Mouse (Mus musculus) embryonic facial prominence, embryonic 11.5 days (tissue): ENCODE data around the gene Spred2. TPM values are rescaled to one million over a fixed set of nuclear protein-coding genes. Genes with fewer than 3 reads are reported as not detected.

ENCODE experiments used
- ATAC-seq: fragments of 200-750 bp; cut with Nextera tagmentation; replicated peaks from 2 replicates; pipeline ENCODE4 v1.8.0; 2017; ENCODE audit warnings: low read depth; ENCODE audit not compliant: insufficient number of reproducible peaks, low FRiP score, low TSS enrichment
- DNase-seq: peaks from one replicate; pipeline ENCODE4 v3.0.0-alpha.2; 2015; ENCODE audit warnings: low spot score
- H3K27ac ChIP-seq: fragments of 300-500 bp; sonication (generic); replicated peaks from 2 replicates; pipeline ENCODE4 v1.5.1; 2014; ENCODE audit warnings: mild to moderate bottlenecking, low read depth, low read length, control low read depth
- H3K27me3 ChIP-seq: fragments of 300-500 bp; sonication (generic); 2 replicates; pipeline ENCODE4 v1.6.1; 2014; ENCODE audit warnings: mild to moderate bottlenecking, low read length, moderate library complexity, mixed read lengths; ENCODE audit not compliant: control insufficient read depth, insufficient read depth
- H3K36me3 ChIP-seq: fragments of 300-500 bp; sonication (generic); replicated peaks from 2 replicates; pipeline ENCODE4 v1.6.1; 2014; ENCODE audit warnings: low read depth, mild to moderate bottlenecking, low read length, moderate library complexity, mixed read lengths; ENCODE audit not compliant: control insufficient read depth, insufficient read depth
- H3K4me1 ChIP-seq: fragments of 300-500 bp; sonication (generic); 2 replicates; pipeline ENCODE4 v1.6.1; 2014; ENCODE audit warnings: low read length, mixed read lengths; ENCODE audit not compliant: control insufficient read depth, insufficient read depth
- H3K4me2 ChIP-seq: fragments of 300-500 bp; sonication (generic); 2 replicates; pipeline ENCODE4 v1.6.1; 2014; ENCODE audit warnings: low read depth, mild to moderate bottlenecking, control low read depth, low read length, moderate library complexity
- H3K4me3 ChIP-seq: fragments of 300-500 bp; sonication (generic); 2 replicates; pipeline ENCODE4 v1.5.1; 2014; ENCODE audit warnings: low read depth, low read length, control low read depth
- H3K9ac ChIP-seq: fragments of 300-500 bp; sonication (generic); replicated peaks from 2 replicates; pipeline ENCODE4 v1.6.1; 2014; ENCODE audit warnings: mild to moderate bottlenecking, control low read depth, low read length
- H3K9me3 ChIP-seq: fragments of 300-500 bp; sonication (generic); replicated peaks from 2 replicates; pipeline ENCODE4 v1.6.1; 2016; ENCODE audit warnings: mild to moderate bottlenecking, low read length, inconsistent platforms, mixed read lengths; ENCODE audit not compliant: control insufficient read depth
- WGBS: fragments of 180-500 bp; shearing (Covaris S2); extraction: QIAGEN DNeasy Blood & Tissue Kit; methylation state at CpG from one replicate; pipeline ENCODE4 v1.1.7; 2014; 5-methylcytosine and 5-hydroxymethylcytosine counted together
- polyA plus RNA-seq: library from polyadenylated mRNA; unstranded; fragments of >200 nt; fragmentation: Nextera tagmentation; extraction: Ambion mirVana; gene quantifications from 2 replicates; pipeline ENCODE4 v1.2.1, GENCODE M21; 2014

Spred2 gene
- polyA plus RNA-seq, 1 experiment from 2014 or later = 6.4 TPM

DNA sequence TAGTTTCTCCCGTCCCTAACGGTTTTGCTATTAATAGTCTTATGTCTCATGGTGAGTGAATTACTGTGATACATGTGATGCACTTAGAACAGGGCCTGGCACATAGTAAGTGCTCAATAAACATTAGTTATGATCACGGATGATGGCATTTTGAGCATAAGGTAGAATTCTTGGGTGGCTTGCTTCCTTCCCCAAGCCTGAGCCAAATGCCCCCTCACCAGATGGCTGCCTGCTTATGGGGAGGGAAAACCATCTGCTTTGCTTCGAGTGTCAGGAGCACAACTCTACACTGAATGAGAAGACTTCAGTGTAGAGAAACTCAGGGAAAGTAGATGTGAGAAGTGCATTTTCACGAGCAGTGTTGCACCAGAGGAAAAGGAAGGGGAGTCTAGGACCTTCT, 24.6 kb upstream of the Spred2 start:
- Histone ChIP-seq H3K9me3 (no peaks in the 10 kb centered on the region), H3K27me3 (no peaks in the 10 kb centered on the region), H3K27ac (no peak overlapping the region), H3K4me2 (no peak overlapping the region), H3K9ac (no peak overlapping the region), H3K4me3 (no peak overlapping the region), H3K4me1 (no peaks in the 10 kb centered on the region), H3K36me3 (no peaks in the 10 kb centered on the region)
- ATAC-seq (no peak), DNase-seq (no peak)
- WGBS = 71% methylated on average over 5 of the region's 5 CpGs

DNA sequence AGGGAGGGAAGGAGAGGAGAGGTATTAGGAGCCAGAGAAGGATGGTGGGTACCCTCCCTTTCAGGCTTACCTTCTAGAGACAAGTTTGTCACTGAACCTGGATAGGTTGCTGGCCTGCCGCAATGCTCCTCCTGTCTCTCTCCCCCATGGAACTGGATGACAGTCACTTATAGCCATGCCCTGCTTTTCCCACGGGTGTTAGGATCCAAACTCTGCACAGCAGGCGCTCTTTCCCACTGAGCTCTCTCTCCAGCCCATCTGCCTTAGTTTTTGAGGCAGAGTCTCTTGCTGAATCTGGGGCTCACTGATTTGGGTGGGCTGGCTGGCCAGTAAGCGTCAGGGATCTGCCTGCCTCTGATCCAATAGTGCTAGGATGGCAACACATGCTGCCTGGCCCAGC, 23.5 kb upstream of the Spred2 start:
- no peaks in the 10 kb centered on the region for H3K27me3 ChIP-seq
- 73% methylated on average over 4 of the region's 4 CpGs for WGBS
- no peak overlapping the region for H3K4me3 ChIP-seq
- no peak overlapping the region for H3K4me2 ChIP-seq
- H3K27ac ChIP-seq = no peak overlapping the region
- no peak for DNase-seq
- H3K36me3 ChIP-seq = no peaks in the 10 kb centered on the region
- no peak for ATAC-seq
- H3K4me1 ChIP-seq = no peaks in the 10 kb centered on the region
- H3K9me3 ChIP-seq = no peaks in the 10 kb centered on the region
- H3K9ac ChIP-seq = no peak overlapping the region

DNA sequence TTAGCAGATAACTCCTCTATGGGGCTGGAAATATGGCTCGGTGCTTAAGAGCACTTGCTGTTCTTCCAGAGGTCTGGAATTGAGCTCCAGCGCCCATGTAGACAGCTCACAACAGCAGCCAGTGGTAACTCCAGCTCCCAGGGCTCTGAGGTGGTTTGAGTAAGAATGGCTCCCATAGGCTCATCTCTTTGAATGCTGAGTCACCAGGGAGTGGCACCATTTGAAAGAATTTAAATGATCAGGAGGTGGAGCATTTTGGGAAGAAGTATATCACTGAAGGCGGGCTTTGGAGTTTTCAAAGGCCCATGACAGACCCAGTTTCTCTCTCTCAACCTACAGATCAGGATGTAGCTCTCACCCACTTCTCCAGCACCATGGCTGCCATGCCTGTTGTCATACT, 13.0 kb upstream of the Spred2 start:
- Histone ChIP-seq H3K4me1 (no peaks in the 10 kb centered on the region), H3K4me2 (no peak overlapping the region)
- 90% methylated on average over 3 of the region's 3 CpGs for WGBS

DNA sequence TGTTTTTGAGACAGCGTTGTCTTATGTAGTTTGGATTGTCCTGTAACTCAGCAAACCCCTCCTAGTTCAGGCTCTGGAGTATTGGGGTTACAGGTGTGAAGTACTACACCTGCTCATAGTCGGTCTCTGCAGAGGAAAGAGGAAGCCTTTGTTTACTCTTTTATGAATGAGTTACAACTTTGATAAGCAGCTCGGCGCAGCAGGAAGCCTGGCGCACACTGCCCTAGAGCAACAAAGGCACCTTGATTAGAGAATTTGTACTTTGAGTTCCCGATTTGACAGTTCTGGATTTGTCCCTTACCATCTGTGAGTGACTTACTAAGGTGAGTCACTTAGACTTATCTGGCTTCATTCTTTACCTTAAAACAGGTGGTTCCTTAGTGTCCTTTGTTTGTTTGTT, 12.0 kb upstream of the Spred2 start:
- Histone ChIP-seq H3K4me2 (no peak overlapping the region), H3K4me1 (no peaks in the 10 kb centered on the region), H3K4me3 (no peak overlapping the region), H3K9me3 (no peaks in the 10 kb centered on the region), H3K27me3 (no peaks in the 10 kb centered on the region), H3K27ac (no peak overlapping the region), H3K36me3 (no peaks in the 10 kb centered on the region), H3K9ac (no peak overlapping the region)
- 83% methylated on average over 6 of the region's 6 CpGs for WGBS
- ATAC-seq (no peak), DNase-seq (no peak)

More for the DNA sequence above, 13.0 kb upstream of the Spred2 start:
- Histone ChIP-seq H3K27me3 (no peaks in the 10 kb centered on the region), H3K36me3 (no peaks in the 10 kb centered on the region), H3K27ac (no peak overlapping the region), H3K4me3 (no peak overlapping the region), H3K9me3 (no peaks in the 10 kb centered on the region), H3K9ac (no peak overlapping the region)
- DNase-seq = no peak
- no peak for ATAC-seq

DNA sequence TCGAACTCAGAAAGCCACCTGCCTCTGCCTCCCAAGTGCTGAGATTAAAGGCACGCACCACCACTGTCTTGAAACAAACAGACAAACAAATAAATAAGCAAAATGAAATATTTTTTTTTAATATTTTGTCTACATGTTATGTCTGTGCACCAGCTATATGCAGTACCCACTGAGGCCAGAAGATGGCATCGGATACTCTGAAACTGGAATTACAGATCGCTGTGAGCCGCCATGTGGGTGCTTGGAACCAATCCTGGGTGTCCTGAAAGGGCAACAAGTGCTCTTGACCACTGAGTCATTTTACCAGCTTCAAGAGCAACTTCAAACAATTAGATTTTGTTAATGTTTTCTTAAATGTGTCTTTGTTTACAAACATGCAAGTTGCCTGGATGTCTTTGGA, 11.5 kb upstream of the Spred2 start:
- Histone ChIP-seq H3K4me3 (no peak overlapping the region), H3K4me1 (no peaks in the 10 kb centered on the region), H3K27me3 (no peaks in the 10 kb centered on the region; the same call in 1 of the 2 replicates), H3K27ac (no peak overlapping the region), H3K36me3 (no peaks in the 10 kb centered on the region), H3K9ac (no peak overlapping the region), H3K4me2 (no peak overlapping the region), H3K9me3 (no peaks in the 10 kb centered on the region)
- WGBS = 96% methylated on average over 5 of the region's 5 CpGs
- ATAC-seq (no peak), DNase-seq (no peak)

DNA sequence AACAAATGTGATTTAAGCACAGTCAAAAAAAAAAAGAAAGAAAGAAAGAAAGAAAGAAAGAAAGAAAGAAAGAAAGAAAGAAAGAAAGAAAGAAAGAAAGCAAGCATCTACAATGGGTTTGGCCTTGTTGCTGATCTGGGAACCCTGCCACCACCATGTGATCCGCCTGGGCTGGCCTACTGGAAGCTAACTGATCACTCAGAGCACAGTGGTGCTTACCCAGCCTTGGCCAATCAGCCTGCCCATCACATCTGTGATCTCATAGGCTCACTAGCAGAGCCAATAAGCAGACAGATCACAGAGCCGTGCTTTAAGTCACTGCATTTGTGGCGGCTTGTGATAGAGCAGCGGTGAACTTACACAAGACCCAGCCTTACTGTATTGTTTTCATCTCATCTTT, 10.4 kb upstream of the Spred2 start:
- ATAC-seq (no peak), DNase-seq (no peak)
- H3K36me3 ChIP-seq = no peaks in the 10 kb centered on the region

DNA sequence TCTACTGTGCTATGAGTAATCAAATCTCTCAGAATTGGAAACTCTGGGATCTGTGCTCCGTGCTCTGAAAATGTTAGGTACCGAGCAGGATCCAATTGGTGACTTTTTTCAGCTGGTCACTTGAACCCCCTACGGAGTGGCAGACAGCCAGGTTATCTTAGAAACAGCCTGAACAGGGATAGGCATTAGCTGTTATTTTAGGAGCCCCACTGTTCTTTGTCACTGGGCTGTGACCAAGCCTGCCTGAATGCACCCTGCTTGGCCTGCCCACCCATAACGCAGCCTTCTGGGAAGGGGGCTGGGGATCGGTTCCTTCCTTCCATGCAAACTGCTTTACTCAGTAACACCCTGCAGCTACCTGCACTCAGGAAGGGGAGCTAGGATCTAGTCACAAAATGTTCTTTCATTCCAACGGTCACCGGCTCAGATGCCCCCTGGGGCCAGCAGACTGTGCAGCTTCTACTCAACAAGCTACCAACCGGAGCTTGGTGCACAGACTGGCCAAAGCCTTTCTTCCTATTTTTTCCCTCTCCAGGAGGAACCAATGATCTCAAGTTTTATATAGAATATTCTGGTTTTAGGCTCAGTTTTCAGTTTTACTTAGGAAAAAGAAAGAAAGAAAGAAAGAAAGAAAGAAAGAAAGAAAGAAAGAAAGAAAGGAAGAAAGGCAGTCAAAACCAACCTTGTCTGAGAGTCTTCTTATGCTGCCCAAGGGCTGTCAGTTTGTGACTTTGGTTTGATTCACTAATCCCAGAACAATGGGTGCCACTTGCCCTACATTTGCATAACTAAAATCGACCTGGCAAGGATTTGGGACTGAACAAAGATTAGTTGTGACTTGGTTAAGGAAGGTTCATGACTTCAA, 6.6 kb upstream of the Spred2 start:
- WGBS = 17% methylated on average over 9 of the region's 9 CpGs
- H3K27me3 ChIP-seq = no peaks in the 10 kb centered on the region; the same call in 1 of the 2 replicates
- no peak overlapping the region for H3K4me3 ChIP-seq
- DNase-seq (no peak), ATAC-seq (no peak)
- no peaks in the 10 kb centered on the region for H3K36me3 ChIP-seq
- no peak overlapping the region for H3K4me2 ChIP-seq
- no peak overlapping the region for H3K27ac ChIP-seq
- H3K9ac ChIP-seq = no peak overlapping the region
- H3K9me3 ChIP-seq = no peaks in the 10 kb centered on the region
- peaks cover 3% of the 10 kb centered on the region; the same call in 1 of the 2 replicates for H3K4me1 ChIP-seq

More for the DNA sequence above, 10.4 kb upstream of the Spred2 start:
- Histone ChIP-seq H3K27ac (no peak overlapping the region), H3K27me3 (no peaks in the 10 kb centered on the region; the same call in 1 of the 2 replicates), H3K4me2 (no peak overlapping the region), H3K4me1 (no peaks in the 10 kb centered on the region), H3K4me3 (no peak overlapping the region), H3K9me3 (no peaks in the 10 kb centered on the region), H3K9ac (no peak overlapping the region)
- whole genome bisulfite sequencing = 97% methylated on average over 4 of the region's 4 CpGs

DNA sequence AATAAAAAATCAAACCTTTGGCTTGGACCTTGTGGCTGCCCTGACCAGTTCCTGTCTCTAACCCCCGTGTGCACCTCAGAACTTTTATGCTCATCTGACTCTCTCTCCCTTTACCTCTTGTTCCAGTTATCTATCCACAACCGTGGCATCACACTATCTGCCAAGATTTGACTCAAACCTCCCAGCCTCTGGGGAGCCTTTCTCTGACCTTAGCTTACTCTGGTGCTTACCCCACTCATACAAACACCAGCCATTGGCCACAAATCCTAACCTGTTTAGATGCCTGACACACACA, 6.0 kb upstream of the Spred2 start:
- Histone ChIP-seq H3K27ac (no peak overlapping the region), H3K4me1 (peaks cover 3% of the 10 kb centered on the region; the same call in 1 of the 2 replicates), H3K27me3 (no peaks in the 10 kb centered on the region; the same call in 1 of the 2 replicates), H3K9ac (no peak overlapping the region), H3K36me3 (no peaks in the 10 kb centered on the region), H3K9me3 (no peaks in the 10 kb centered on the region), H3K4me2 (no peak overlapping the region), H3K4me3 (no peak overlapping the region)
- ATAC-seq (no peak), DNase-seq (no peak)
- WGBS = 9% methylated on average over 2 of the region's 2 CpGs
